Mouse (Mus musculus): ENCODE measurements at regions not wholly inside any gene's neighbourhood (a gene's known extent, or its start where the extent isn't known, plus 50 kb on each side); places are given as distances from the start of the nearest gene placed in this dataset.

DNA sequence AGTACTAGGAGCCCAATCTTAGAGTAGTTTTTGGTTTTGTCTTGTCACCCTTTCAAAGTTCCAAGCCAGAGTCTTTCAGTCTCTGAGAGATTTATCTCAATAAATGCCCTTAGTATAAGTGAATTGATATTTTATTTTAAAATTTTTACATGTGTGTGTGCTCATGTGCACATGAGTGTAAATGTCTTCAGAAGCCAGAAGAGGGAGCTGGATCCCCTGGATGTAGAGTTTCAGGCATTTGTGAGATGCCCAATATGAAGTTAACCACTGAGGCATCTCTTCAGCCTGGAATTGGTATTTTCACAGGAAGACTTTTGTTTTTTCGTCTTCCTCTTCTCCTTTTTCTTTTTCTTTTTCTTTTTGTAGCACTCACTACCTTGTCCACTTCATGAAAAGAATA is 262.3 kb upstream of the Eif4g2 start:
- DNase-seq (ENCODE audit: low read depth in 1 of 2, low spot score in 2 of 2): no peak

DNA sequence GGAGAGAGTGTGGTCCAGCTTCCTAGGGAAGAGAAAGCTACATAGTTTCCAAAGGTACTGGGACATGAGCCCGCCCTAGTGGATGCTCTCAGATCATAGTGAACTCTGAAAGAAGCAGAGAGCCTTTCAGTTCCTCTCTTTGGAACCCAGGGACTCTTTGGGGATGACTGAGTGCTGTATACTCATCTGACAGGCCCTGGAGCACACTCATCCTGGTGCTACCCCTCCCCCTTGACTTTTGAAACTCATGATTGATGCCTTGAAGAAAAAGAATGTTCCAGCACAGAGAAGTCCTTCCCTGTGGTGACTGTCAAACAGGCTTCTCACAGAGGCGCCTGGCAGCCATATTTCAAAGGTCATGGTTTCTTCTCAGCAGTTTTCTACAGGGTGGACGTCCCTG is 254.2 kb upstream of the Eif4g2 start:
- no peak for DNase-seq (ENCODE audit: low read depth in 1 of 2, low spot score in 2 of 2)

DNA sequence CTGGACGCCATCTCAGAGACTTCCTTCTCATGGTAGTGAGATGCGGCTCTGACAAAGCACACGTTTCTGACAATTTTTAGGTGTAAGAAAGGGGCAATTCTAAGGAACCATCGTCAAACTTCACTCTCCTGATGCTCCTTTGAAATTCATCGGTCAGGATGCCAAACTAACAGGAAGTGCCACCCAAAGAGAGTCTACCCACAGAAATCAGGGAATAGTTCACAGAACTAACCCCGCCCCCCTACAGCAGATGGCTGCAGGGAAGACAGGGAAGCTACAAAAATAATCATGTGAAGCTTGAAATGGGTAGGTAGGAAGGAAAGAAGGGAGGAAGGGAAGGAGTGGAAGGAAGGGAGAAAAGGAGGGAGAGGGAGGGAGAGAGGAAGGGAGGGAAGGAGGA is 240.1 kb upstream of the Eif4g2 start:
- no peak for DNase-seq (ENCODE audit: low read depth in 1 of 2, low spot score in 2 of 2)

DNA sequence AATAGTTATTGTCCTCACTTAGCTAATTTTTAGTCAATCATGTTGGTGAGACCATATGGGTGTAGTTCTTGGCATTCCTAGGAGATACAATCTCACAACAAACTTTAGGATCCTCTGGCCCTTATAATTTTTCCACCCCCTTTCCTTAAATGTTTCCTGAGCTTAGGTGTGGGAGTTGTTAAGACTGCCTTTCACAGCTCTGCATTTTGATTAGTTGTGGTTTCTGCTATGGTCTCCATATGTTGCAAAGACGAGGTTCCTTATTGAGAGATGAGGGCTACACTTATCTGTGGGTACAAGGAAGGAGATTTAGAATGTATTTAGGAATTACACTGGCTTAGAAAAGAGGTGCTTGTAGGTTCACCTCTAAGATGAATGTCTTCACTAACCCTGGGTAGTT is 237.1 kb upstream of the Eif4g2 start:
- no peak for DNase-seq (ENCODE audit: low read depth in 1 of 2, low spot score in 2 of 2)

DNA sequence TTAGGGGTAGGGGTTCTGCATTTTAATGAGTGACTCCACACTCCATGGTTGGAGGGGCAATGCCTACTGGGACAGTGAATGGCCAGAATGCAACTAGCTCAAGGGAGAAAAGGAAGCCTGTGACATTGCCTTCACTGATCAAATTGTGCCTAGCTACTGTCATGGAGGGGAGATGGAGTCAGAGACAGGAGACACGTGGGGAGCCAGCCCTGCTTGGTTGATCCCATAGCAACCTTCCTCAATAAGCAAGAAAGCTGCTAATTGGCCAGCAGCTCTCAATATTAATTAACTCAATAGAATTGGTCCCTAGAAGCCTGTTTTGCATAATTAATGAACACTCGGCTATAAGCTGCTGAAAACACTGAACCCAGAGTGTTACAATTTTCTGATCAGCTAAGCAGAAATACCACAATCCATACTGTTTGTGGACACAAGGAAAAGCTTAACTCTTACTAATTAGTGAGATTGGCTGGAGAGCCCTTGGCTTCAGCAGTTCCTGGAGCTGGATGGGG is 233.7 kb upstream of the Eif4g2 start:
- no peak for DNase-seq (ENCODE audit: low read depth in 1 of 2, low spot score in 2 of 2)

DNA sequence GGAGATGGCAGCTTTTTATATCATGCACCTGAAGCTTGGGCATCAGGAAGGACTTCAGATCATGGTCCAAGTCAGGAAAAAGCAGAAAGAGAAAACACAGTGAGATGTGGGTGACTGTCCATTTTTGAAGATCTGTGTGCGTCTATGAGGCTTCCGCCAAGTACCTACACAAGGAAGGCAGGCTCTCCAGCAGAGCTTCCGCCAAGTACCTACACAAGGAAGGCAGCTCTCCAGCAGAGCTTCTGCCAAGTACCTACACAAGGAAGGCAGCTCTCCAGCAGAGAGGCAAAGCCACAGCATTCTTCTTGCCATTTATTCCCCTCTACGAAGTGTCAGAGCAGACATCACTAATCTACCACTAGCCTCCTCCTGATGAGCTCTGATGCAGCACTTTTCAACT is 231.1 kb upstream of the Eif4g2 start:
- no peak for DNase-seq (ENCODE audit: low read depth in 1 of 2, low spot score in 2 of 2)

DNA sequence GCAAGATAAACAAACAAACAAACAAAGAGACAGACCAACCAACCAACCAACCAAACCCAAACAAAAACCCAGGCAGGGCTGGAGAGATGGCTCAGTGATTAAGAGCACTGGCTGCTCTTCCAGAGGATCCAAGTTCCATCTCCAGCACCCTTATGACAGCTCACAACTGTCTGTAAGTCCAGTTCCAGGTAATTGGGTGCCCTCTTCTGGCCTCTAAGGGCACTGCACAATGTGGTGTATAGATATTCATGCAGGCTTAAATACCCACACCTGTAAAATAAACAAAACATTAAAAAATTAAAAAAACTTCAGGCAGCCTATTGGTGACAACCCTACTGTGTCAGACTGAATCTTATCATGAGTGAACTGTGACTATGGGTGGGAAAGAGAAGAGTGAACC is 222.4 kb upstream of the Eif4g2 start:
- no peak for DNase-seq (ENCODE audit: low read depth in 1 of 2, low spot score in 2 of 2)

DNA sequence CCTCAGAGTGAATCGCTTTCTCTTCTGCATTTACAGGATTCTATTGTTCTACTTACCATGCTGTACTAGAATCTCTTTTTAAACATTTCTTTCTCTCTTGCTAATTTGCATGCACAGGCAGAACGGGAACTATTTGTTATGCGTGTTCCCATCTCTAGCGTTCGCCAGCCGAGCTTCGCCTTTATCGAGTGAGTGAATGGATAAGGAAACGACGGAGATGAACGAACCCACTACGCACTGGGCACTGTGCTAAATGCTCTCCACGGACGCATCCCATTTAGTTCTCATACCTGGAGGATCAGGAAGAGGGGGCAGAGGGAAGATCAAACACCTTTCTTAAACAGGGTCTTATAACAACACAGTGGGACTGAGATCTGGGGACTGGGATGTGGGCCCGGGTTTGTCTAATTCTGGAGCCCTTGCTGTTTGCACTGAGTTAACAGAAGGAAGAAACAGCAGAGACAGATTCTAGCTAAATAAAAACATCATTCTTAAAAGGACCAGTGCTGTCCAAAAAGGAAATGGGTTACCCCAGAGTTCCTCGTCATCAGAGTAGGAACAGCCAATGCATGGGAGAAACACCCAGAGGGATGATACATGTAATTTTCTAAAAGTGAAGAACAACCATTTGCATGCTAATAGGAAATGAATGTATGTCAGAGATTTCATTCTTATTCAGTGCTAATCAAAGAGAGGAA is 219.1 kb upstream of the Eif4g2 start:
- no peak for DNase-seq (ENCODE audit: low read depth in 1 of 2, low spot score in 2 of 2)

DNA sequence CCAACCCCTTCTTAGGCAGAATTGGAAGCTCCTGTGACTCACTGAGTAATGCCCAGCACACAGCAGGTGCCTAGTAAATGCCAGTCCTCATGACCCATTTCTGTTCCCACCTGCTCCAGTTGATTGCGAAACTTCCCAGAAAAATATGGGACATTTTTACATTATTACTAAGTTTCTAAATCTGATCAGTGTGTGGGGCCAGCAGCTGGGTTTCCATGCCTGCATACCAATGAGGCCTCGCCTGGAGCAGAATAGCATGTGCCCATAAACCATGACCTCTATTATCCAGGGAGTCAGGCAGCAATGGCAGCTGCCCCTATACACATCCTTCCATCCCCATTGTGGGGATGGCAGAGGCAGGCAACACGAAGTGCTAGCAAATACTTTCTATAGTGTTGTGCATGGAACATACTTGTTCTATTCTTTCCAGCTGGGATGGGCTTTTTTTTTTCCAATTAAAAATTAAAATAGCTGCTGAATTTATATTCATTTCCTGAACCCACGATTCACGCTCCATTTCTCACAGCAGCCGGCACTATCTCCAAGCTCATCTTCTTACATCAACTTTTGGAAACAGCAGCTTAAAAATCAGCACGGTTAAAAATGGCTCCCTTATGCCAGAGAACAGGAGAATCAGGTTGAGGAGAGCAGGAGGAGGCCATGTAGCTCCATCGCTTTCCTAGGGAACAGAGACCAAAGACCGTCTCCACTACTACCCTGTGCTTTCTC is 214.5 kb upstream of the Eif4g2 start:
- no peak for DNase-seq (ENCODE audit: low read depth in 1 of 2, low spot score in 2 of 2)

DNA sequence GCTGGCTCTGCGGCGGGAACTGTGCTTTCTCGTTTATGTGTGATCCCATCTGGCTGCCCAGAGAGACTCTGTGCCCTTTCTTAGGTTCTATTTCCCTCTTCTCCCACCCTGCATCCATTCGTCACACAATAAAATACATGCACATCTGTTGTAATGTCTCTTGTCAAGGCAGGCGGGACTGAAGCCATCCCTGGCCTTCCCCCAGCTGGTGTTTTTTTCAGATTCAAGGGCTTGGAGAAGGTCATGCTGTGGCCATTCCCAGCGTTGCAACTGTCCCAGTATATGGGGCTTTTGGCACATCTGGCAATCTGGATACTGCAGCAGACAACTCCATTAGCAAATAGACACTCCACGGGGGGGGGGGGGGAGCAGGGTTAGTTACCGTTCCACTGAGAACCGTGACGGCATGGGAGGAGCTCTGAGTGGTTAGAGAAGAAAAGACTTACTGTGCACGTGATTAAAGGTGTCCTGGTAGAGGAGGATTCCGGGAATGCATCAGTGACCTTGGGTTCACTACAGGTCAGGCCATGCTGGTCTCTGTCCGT is 200.7 kb upstream of the Eif4g2 start:
- no peak for DNase-seq (ENCODE audit: low read depth in 1 of 2, low spot score in 2 of 2)

DNA sequence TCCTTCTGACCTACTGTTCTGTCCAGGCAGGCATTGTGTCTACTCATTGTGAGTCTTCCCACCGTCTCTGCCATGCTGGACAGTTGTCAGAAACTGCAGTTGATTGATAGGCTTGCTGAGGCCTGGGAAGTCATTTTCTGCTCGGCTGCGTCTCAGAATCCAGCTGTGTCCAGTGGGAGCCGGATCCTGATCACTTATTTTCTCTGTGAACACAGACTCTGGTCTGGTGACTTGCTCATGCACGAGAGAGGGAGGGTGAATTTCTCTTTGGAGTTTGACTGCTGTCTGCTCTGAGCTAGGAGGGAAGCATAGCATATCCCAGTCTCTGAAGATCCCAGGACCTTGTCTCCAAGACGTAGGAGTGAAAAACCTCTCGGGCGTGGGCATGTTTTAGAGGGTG is 199.5 kb upstream of the Eif4g2 start:
- DNase-seq (ENCODE audit: low read depth in 1 of 2, low spot score in 2 of 2): no peak

DNA sequence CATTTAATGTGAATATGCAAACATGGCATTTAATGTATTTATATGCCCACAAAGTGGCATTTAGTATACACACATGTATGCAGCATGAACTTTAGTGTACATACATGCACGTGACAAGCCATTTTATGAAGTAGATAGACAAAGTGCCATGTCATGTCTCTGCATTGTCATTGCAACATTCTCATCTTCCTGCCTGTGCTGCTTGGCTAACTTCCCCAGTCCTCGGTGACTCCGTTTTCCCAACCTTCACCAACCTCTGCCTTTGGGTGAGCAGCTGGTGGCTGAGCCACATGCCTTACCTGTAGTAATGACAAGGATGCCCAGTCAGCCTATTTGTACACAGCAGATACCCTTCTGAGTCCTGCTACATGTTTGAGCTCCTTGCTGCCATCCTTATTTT is 194.9 kb upstream of the Eif4g2 start:
- DNase-seq (ENCODE audit: low read depth in 1 of 2, low spot score in 2 of 2): no peak

DNA sequence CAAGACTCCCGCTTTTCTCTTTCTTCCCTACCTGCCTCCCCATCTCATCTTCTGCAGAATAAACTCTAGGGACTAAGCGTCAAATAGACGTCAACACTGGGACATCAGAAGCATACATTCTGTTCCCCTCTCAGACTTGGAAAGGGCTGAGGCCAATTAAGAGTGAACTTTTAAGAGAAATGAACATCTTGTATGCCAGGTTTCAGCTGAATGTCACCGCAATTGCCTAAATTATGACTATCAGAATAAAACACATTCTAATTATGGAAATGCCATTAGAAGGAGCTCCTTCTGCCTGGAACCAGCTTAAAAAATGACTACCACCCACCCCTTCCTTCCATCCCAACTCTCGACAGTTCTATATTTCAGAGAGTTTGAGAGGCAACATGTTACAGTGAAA is 191.0 kb upstream of the Eif4g2 start:
- no peak for DNase-seq (ENCODE audit: low read depth in 1 of 2, low spot score in 2 of 2)

DNA sequence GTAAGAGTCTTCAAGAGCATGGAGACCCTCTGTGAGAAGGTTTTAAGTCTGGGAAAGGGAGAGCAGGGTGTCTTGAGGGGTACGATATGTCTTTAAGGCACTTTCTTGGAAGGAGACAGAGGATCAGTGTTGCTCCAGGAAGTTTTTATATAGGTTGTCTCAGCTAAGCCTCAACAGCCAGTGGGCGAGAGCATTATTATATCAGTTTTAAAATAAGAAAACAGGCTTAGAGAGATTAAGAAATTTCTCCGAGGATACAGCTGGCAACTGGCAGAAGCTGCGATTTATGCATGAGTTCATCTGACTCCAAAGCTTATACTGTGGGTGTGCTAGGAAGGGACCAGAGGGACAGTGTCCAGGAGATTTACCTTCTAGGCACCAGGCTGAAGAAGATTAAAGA is 188.0 kb upstream of the Eif4g2 start:
- DNase-seq (ENCODE audit: low read depth in 1 of 2, low spot score in 2 of 2): no peak

DNA sequence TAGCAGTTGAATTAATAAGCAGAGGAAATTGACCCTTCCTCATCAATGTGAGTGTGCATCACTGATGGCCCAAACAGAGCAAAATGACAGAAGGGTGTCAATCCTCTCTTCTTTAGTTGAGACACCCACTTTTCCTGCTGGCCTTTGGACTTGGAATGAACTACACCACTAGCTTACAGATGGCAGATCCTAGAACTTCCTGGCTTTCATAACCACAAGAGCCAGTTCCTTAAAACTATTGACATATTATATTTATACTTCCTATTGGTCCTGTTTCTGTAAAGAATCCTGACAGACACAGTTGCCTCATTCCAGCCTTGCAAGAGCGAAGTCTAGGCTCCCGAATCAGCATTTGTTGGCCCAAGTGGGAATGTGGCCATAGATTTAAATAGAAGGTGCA is 185.4 kb upstream of the Eif4g2 start:
- DNase-seq (ENCODE audit: low read depth in 1 of 2, low spot score in 2 of 2): no peak

DNA sequence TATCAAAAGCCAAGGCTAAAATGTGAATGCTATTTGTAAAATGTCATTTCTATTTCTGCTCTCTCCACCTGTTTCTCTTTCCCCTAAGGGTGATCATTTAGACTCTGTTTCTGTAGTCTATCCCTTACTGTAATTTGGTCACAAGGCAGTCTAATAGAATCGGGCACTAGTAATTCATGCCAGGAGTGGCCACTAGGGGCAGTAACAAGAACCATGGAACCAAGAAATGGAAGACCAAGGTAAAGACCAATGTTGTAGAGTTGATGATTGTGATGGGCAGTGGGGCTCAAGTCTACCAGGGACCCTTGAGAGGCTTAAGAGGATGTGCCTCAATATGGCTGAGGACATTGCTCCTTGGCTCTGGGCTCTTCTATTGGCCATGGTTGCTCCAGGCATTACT is 180.5 kb upstream of the Eif4g2 start:
- DNase-seq (ENCODE audit: low read depth in 1 of 2, low spot score in 2 of 2): no peak

DNA sequence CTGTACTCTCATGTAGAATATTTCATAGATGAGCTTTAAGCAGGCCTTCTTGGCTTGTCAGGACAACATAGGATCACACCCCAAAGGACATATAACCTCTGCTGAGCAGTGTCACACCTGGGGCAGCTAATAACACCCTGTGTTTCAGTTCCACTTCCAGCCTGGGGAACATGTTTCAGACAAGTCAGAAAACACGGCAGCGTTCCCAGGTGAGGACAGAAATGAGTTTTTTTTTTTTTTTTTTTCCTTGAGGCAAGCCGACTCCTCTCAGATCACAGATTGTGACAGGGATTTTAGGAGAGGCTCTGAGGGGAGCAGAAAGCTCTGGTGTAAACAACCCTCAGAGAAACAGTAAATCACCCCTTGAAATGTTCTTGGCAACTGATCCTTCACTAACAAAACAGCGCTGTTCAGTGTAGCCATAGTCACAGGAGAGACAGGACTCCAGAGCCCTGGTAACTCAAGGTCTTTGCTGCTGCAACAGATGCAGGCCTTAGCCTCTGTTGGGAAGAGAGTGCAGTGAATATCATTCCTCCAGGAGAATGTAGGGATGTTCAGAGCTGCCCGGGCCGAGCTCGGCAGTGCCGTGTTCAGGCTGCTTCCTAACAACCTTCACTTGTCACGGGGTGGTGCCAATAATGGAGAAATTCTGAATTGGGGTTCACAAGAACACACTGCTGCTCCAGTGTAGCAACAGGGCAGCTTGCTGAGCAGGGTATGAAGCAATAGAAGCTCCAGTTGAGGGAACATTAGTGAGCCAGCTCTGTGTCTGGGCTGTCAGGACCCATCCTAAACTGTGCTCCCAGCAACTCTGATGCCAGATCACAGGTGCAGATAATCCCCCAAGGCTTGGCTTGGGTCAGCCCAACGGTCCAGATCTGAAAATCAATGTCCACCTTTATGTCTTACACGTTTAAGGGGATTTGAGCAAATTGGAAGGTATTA is 177.1 kb upstream of the Eif4g2 start:
- DNase-seq (ENCODE audit: low read depth in 1 of 2, low spot score in 2 of 2): no peak

DNA sequence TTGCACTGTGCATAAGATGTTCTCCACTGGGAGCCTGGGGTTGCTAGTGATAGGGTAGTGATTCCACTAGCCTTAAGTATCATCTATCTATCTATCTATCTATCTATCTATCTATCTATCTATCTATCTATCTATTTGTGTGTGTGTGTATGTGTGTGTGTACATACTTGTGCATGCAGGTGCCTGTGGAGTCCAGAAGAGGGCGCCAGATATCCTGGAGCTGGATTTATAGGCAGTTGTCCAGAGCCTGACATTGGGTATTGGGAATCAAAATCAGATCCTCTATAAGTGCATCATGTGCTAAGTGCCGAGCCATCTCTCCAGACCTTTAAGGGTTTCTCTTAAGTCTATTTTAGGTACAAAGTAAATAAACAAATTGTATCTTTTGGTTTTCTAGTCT is 175.0 kb upstream of the Eif4g2 start:
- no peak for DNase-seq (ENCODE audit: low read depth in 1 of 2, low spot score in 2 of 2)

DNA sequence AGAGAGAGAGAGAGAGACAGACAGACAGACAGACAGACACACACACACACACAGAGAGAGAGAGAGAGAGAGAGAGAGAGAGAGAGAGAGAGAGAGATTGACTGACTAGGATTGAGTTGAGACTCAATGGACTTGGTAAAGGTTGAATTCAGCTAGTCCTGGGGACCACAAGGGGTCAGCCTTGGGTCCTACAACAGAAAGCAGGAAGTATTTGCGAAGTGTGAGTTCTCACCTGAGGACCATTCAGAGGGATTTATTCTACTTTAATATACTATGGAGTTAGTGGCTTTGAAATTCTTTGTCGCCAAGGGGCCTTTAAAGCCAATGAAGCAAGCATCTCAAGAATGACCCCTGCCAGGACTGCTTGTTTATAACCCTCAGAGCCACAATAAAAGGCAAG is 173.4 kb upstream of the Eif4g2 start:
- DNase-seq (ENCODE audit: low read depth in 1 of 2, low spot score in 2 of 2): no peak

DNA sequence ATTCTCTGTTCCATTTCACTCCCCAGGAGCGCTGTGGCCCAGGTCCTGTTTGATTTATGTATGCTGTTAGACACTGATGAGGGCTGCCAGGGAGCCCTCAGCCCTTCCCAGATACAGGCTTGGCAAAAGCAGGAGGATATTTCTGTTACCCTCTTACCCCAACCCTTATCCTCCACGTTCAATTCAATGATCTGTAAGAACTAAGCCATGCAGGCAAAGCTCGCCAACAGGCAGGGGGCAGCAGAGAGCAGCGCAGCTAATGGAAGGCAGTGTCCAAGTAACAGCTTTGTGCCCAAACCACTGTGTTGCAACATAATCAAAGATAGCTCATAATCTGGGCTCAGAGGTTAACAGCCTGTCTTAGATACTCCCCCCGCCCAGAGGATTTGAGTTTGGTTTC is 166.8 kb upstream of the Eif4g2 start:
- peak; percentile 17 to 51 for DNase-seq (ENCODE audit: low read depth in 1 of 2, low spot score in 2 of 2)

DNA sequence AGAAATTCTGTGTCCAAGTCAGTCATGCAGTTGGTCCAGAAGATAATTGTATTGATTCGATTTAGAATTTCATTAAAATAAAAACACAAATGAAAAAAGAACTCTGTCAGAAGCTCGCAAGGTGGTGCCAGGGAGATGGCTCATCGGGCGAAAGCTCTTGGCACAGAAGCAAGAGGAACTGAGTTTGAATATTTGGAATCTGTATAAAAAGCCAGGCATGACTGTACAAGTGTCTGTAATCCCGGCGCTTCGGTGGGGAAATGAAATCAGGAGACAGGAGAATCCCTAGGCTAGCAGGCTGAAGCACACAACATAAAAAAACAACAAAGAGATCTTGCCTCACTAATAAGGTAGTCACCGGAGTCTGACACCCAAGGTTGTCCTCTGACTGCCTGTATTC is 162.7 kb upstream of the Eif4g2 start:
- no peak for DNase-seq (ENCODE audit: low read depth in 1 of 2, low spot score in 2 of 2)

DNA sequence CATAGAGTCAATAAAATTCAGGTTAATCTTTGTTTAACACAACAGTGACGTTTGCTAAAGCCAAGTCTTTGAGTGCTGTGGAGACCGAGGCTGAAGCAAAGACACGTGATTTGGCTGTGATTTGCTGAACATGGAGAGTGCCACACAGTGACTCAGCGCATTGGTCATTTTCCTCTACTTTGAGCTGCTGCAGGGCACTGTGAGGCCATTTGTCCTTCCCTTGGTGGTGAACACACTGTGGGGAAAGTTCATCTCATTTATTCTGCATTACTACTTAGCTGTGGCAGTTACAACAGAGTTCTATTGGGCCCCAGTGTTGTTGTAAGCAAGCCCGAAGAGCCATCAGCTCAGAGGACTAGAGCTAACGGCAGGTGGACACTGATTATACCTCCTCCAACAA is 162.2 kb upstream of the Eif4g2 start:
- DNase-seq (ENCODE audit: low read depth in 1 of 2, low spot score in 2 of 2): no peak

Data from monocyte, adult 2 months (primary cell).